ENCODE assay signal across 18 mouse cellular contexts in the genomic region with DNA sequence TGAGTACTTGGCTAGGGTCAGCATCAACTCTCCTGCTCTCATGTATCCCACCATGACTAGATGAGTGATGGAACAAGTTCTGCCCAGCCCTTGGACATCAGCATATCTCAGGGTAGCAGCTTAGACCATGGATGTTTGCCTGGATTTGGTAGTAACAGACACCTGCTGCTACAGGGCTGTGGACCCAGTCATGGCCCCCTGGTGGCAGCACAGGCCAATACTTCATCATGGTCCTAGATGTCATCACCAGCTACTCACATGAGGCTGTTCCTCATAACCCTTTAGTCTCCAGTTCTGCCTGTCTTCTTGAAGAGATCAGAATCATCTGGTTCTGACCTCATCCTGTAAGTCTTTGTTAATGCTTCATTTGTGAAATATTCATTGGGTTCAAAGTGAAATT.
DNase-seq lines count a peak whose midpoint lies in the region; ATAC-seq and TF ChIP-seq lines count a peak whose summit lies in the region.
"Had no signal": no experiment of that assay in that cellular context is flagged by ENCODE, and none has a peak within 500 bp of the region (broad histone marks: within the 10 kb centered on the region; RNA-seq: fewer than 3 reads in every experiment).

No protein-coding gene starts in this region.

- no peaks in the 10 kb centered on the region for H3K4me1 ChIP-seq in liver, postnatal 0 days (ENCODE audit: insufficient read depth)
- H3K4me1 ChIP-seq in liver, embryonic 12.5 days = no peaks in the 10 kb centered on the region
- no peaks in the 10 kb centered on the region for H3K4me1 ChIP-seq in spleen, adult 2 months (ENCODE audit: control insufficient read depth, insufficient read depth, insufficient read length)
- H3K4me1 ChIP-seq: heart, embryonic 13.5 days; liver, embryonic 15.5 days; midbrain, embryonic 13.5 days had no signal

- H3K4me3 ChIP-seq in liver, postnatal 0 days (ENCODE audit: low read depth, low read length) = no peak overlapping the region
- no peak overlapping the region for H3K4me3 ChIP-seq in liver, embryonic 12.5 days
- H3K4me3 ChIP-seq in spleen, adult 2 months (ENCODE audit: extremely low read depth, insufficient read depth, insufficient read length) = no peak overlapping the region
- H3K4me3 ChIP-seq: gastrocnemius, adult 2 months; heart, embryonic 13.5 days; liver, embryonic 15.5 days; midbrain, embryonic 13.5 days had no signal

- no peak for ATAC-seq in liver, postnatal 0 days
- ATAC-seq in liver, embryonic 12.5 days = no peak
- ATAC-seq: activated CD4-positive, CD25-positive, alpha-beta regulatory T cell, adult 4 months; hindbrain, postnatal 0 days had no signal

- peak; percentile 43 for TF ChIP-seq CTCF in liver, postnatal 0 days (IDR thresholded peaks at IDR 0.05; ENCODE audit: low read depth)
- TF ChIP-seq CTCF in spleen, adult 2 months (IDR thresholded peaks at IDR 0.05; ENCODE audit: extremely low read depth, insufficient read depth, insufficient read length, insufficient replicate concordance) = peak; percentile 32; the same call in 1 of the 2 replicates

- no peak overlapping the region for H3K27ac ChIP-seq in liver, postnatal 0 days (ENCODE audit: low read depth)
- H3K27ac ChIP-seq in liver, embryonic 12.5 days = no peak overlapping the region
- no peak overlapping the region for H3K27ac ChIP-seq in spleen, adult 2 months (ENCODE audit: insufficient read depth, low read length)
- H3K27ac ChIP-seq: gastrocnemius, adult 2 months; heart, embryonic 13.5 days; hindbrain, postnatal 0 days; liver, embryonic 15.5 days; midbrain, embryonic 13.5 days had no signal

- TF ChIP-seq EP300 in liver, postnatal 0 days (IDR thresholded peaks at IDR 0.05; ENCODE audit: low read depth) = no peak

- no peaks in the 10 kb centered on the region for H3K27me3 ChIP-seq in liver, postnatal 0 days (ENCODE audit: insufficient read depth, low read length)
- no peaks in the 10 kb centered on the region for H3K27me3 ChIP-seq in liver, embryonic 12.5 days (replicated peaks)
- no peaks in the 10 kb centered on the region for H3K27me3 ChIP-seq in spleen, adult 2 months (ENCODE audit: control insufficient read depth, insufficient read depth, low read length)
- H3K27me3 ChIP-seq: heart, embryonic 13.5 days; liver, embryonic 15.5 days; midbrain, embryonic 13.5 days had no signal

- H3K9ac ChIP-seq in liver, postnatal 0 days (replicated peaks) = no peak overlapping the region
- H3K9ac ChIP-seq in liver, embryonic 12.5 days = no peak overlapping the region
- H3K9ac ChIP-seq: heart, embryonic 13.5 days; liver, embryonic 15.5 days; midbrain, embryonic 13.5 days had no signal

- DNase-seq in liver, postnatal 0 days = peak; percentile 13
- peak; percentile 12 for DNase-seq in 416B (ENCODE audit: low read depth)
- peak; percentile 75 to 78 for DNase-seq in B cell, adult 2 months
- peak; percentile 18 to 49 for DNase-seq in spleen, adult 2 months (ENCODE audit: low read depth in 1 of 2, low spot score in 2 of 2)
- DNase-seq in thymus, postnatal 14 days = no peak
- no peak for DNase-seq in embryo, embryonic 9.5 days (ENCODE audit: extremely low spot score)
- DNase-seq: adrenal gland, postnatal 14 days; cerebellum, adult 2 months; gastrocnemius, adult 2 months; heart, postnatal 36 days; kidney, adult 11 months; thymus, adult 2 months had no signal

- no peak for TF ChIP-seq POLR2A in spleen, adult 2 months (IDR thresholded peaks at IDR 0.05; ENCODE audit: low read depth, low read length)

- no peaks in the 10 kb centered on the region for H3K9me3 ChIP-seq in liver, postnatal 0 days (ENCODE audit: low read length)
- H3K9me3 ChIP-seq in liver, embryonic 12.5 days (replicated peaks) = 0 out of 2 replicates have a peak, but pooled peaks cover 4% of the 10 kb centered on the region
- H3K9me3 ChIP-seq: heart, embryonic 13.5 days; liver, embryonic 15.5 days; midbrain, embryonic 13.5 days had no signal

- H3K36me3 ChIP-seq in liver, postnatal 0 days (replicated peaks; ENCODE audit: insufficient read depth, low read length) = no peaks in the 10 kb centered on the region
- no peaks in the 10 kb centered on the region for H3K36me3 ChIP-seq in liver, embryonic 12.5 days
- H3K36me3 ChIP-seq in spleen, adult 2 months (ENCODE audit: control insufficient read depth, insufficient read depth, low read length) = no peaks in the 10 kb centered on the region
- H3K36me3 ChIP-seq: heart, embryonic 13.5 days; liver, embryonic 15.5 days; midbrain, embryonic 13.5 days had no signal

- H3K4me2 ChIP-seq in liver, postnatal 0 days (ENCODE audit: low read depth, low read length) = no peak overlapping the region
- H3K4me2 ChIP-seq in liver, embryonic 12.5 days = no peak overlapping the region
- H3K4me2 ChIP-seq: heart, embryonic 13.5 days; liver, embryonic 15.5 days; midbrain, embryonic 13.5 days had no signal

Comparison
In these comparisons a context has a peak if more than half of its experiments do, and no peak if none do; other contexts are left out.
1. DNase-seq: peak in liver, postnatal 0 days (single experiment), 416B (single experiment), B cell, adult 2 months (2 of 2) and spleen, adult 2 months (2 of 2); none in thymus, postnatal 14 days (single experiment) and embryo, embryonic 9.5 days (single experiment).